Mouse (Mus musculus): ENCODE data around the gene Plekhg2.

Plekhg2 gene

DNA sequence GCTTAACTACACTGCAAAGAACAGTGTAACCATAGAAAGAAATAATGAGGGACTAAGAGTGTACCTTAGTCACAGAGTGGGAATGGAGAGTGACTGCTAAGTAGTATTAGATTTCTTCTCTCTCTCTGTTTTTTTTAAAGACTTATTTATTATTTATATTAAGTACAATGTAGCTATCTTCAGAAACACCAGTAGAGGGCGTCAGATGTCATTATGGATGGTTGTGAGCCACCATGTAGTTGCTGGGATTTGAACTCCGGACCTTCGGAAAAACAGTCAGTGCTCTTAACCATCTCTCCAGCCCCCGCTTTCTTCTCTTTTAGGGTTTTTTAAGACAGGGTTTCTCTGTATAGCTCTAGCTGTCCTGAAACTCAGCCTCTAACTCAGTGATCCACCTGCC is 45.9 kb downstream of the Plekhg2 start:
- no peak for DNase-seq

DNA sequence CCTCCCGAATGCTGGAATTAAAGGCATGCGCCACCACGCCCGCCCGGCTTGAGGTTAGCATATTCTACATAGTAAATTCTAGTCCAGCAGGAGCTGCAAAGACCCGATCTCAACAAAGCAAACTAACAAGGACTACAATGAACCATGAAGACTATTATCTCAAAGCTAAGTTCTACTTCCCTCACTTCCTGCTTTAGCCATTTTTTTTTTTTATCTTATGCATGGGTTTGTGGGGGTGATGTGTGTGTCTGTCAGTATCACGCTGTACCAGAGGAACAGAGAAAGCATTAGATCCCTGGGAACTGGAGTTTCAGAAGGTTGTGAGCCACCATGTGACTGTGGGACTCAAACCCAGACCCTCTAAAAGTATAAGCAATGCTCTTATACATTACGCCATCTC is 47.1 kb downstream of the Plekhg2 start:
- no peak for DNase-seq

DNA sequence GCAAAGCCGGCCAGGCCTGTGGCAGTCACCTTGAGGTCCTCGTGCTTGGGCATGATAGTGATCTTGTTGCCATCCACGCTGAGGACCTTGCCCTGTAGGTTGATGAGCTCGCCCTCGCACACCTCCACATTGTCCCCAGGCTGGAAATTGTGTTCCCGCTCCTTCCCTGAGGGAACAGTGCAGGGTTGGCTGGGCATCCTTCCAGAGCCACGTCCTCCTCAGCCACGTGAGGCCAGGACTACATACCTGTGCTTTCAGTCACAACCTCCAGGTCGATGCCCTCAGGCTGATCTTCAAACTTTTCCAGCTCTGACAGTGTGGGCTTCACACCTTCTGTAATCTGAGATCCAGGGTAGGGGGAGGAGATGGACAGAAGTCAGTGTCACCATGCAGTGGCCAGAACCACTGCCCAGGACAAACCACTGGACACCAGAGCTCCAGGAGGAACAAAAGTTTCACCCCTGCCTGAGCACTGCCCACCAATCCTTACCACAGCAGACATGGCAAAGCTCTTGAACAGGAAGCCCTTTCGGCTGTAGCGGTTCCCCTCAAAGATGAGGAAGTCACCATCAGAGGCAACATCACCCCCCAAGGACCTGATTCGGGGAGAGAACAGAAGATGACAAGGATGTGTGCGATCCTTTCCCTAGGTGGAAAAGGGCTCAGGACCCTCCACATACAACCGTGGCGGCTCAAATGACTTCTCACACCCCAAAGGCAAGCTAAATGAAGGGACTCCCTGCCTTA is 50.3 kb downstream of the Plekhg2 start:
- DNase-seq: peak; percentile 14

DNA sequence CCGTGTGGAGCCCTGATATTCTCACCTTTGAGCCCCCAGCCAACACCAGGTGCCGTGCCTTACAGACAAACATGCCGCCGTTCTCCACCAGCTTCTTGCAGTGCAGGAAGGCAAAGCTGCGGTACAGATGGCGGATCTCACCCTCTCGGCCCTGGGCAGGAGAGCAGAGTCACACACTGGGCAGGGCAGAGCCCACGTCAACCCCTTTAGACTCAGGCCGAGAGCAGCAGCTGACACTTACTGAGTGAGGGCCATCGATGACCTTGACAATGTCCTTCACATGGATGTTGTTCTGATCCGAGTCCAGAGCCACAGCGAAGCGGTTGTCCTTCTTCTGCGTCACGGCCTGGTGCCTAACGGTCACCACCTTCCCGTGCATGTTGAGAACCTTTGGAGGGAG is 53.7 kb downstream of the Plekhg2 start:
- no peak for DNase-seq

DNA sequence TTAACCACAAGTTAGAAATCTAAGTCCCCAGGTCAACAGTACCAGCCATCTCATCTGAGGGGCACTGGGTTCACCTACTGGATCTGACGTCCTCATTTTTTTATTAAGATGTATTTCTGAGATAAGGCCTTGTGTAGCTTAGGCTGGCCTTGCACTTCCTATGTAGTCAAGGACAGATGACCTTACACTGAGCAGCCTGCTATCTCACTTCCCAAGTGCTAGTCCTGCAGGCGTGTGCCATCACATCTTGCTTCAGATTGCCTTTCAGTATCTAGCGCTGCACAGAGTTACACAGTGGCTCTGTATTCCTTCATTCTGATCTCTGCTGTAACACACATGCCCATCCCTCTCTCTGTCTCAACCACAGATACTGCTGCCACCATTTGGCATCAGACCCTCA is 54.4 kb downstream of the Plekhg2 start:
- no peak for DNase-seq

DNA sequence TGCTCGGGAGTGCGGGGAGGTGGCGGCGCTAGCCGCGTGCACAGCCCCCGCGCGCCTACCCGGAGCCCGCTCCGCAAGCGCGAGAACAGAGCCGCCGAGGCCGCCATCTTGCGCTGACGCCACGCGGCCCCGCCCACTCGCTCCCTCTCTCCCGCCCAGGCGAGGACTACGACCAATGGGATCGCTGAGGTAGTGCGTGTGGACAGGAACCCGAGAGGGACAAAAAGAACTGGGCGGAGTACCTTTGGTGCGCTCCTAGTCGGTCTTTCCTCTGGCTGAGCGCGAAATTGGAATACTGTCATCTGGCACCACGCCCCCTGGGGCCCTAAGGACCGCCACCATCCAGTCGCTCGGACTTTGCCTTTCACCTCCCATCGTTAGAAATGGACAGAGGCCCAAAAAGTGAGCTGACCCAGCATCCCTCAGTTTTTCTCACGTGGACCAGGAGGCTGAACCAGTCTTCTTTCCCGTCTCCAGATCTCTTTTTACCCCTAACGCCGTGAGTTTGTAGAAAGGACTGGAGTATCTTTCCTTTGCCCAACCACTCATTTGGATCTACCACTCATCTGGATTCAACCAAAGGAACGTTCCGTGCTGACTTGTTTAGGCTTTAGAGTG is 60.4 kb downstream of the Plekhg2 start, which contains the start of gene Timm50:
TSS of gene Timm50 (minus strand) at position 147 of the 618 bp plus-strand sequence.
- peak; percentile 98 for DNase-seq

DNA sequence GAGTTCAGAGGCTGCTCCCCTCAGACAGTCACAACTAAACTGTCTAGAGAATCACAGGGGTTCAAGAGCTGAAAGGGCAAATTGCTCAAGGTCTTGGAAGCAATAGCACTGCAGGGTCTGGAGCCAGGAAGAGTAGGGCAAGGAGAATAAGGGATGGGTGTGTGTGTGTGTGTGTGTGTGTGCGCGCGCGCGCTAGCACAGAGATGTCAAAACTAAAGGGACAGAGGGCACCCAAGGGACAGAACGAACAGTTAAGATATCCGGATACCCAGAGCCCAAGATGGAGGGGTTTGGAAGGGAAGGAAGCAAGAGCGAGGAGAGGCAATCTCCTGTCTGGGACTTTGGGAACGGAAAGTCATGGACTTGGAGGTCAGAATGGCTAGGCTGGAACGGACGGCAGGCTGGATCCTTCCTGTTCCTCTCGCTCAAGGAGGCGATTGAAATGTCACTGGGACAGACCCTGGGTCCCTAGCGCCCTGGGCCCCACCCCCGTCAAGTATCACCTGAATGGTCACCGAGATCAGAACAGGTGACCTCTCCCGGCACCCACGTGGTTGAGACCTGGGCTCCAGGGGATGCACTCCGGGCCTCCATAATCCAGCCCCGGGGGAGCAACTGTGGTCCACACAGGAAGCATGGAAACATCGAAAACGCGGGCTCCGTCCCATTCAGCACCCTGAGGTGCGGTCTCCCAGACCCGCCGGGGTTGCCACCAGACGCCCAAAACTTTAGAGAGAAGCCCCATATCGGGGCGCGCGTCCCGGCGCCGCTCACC is 61.1 kb downstream of the Plekhg2 start:
- DNase-seq: no peak

DNA sequence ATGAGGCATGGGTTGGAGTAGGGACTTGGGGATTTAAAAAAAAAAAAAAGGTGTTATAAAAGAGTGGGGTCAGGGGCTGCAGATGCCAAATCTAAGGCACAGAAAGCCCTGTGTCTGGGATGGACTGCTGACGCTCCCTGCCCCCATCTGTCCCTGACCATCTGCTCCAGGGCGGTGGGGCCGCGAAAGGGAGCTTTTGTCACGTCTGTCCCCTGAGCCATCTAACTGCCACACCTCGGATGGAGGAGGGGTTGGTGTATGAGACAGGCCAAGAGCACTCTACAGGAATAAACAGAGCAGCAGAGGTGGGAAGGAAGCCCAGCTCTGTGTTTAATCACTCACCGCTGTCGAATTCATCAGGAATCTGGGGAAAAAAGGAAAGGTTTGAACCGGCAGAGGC is 62.7 kb downstream of the Plekhg2 start:
- no peak for DNase-seq
